Mouse (Mus musculus) heart, embryonic 14.5 days (tissue): ENCODE results near the gene 1700017D01Rik. TPM values are rescaled to one million over a fixed set of nuclear protein-coding genes. Genes with fewer than 3 reads are reported as not detected.
A peak's percentile ranks its signal among the peaks of the same experiment; 100 is the strongest.
"Not testable (repeated sequence)": the region's sequence is repeated elsewhere in the genome, so short reads cannot be mapped to it uniquely, and the experiment has no call there.

Source experiments
- ATAC-seq: fragments of 200-750 bp; cut with Nextera tagmentation; 2 replicates; pipeline ENCODE4 v1.8.0; 2017; ENCODE audit warnings: low read depth, moderate TSS enrichment; ENCODE audit not compliant: insufficient number of reproducible peaks, insufficient read depth, low FRiP score
- H3K27ac ChIP-seq, 2 experiments: fragments of 200-500 bp in 1 of 2; fragments of 300-500 bp in 1 of 2; sonication (generic) in 1 of 2; replicated peaks in 1 of 2; 2 replicates each; pipeline ENCODE4 v1.5.1; 2012 to 2014; ENCODE audit warnings: low read depth in 2 of 2, low read length in 2 of 2, control low read depth in 1 of 2, mild to moderate bottlenecking in 1 of 2, mixed read lengths in 1 of 2; ENCODE audit not compliant: control insufficient read depth in 1 of 2, insufficient read depth in 1 of 2
- H3K27me3 ChIP-seq: fragments of 300-500 bp; sonication (generic); 2 replicates; pipeline ENCODE4 v1.6.1; 2014; ENCODE audit warnings: mild to moderate bottlenecking, low read length, control low read depth; ENCODE audit not compliant: control insufficient read depth, insufficient read depth
- H3K36me3 ChIP-seq: fragments of 300-500 bp; sonication (generic); 2 replicates; pipeline ENCODE4 v1.6.1; 2014; ENCODE audit warnings: mild to moderate bottlenecking, control low read depth, low read length, mixed read lengths; ENCODE audit not compliant: control insufficient read depth, insufficient read depth
- H3K4me1 ChIP-seq, 2 experiments: fragments of 200-500 bp in 1 of 2; fragments of 300-500 bp in 1 of 2; sonication (generic) in 1 of 2; 2 replicates each; pipeline ENCODE4 v1.6.1; 2012 to 2014; ENCODE audit warnings: low read length in 2 of 2, control low read depth in 1 of 2, mixed read lengths in 1 of 2; ENCODE audit not compliant: control insufficient read depth in 2 of 2, insufficient read depth in 2 of 2
- H3K4me2 ChIP-seq: fragments of 300-500 bp; sonication (generic); 2 replicates; pipeline ENCODE4 v1.6.1; 2014; ENCODE audit warnings: mild to moderate bottlenecking, low read length
- H3K4me3 ChIP-seq, 2 experiments: fragments of 200-500 bp in 1 of 2; fragments of 300-500 bp in 1 of 2; sonication (generic) in 1 of 2; 2 replicates each; pipeline ENCODE4 v1.5.1; 2012 to 2014; ENCODE audit warnings: low read length in 2 of 2, mild to moderate bottlenecking in 2 of 2, control low read depth in 1 of 2, low read depth in 1 of 2, moderate library complexity in 1 of 2; ENCODE audit not compliant: control insufficient read depth in 1 of 2, insufficient read depth in 1 of 2
- H3K9ac ChIP-seq: fragments of 300-500 bp; sonication (generic); 2 replicates; pipeline ENCODE4 v1.6.1; 2014; ENCODE audit warnings: mild to moderate bottlenecking, low read length
- H3K9me3 ChIP-seq: fragments of 300-500 bp; sonication (generic); 2 replicates; pipeline ENCODE4 v1.6.1; 2016; ENCODE audit warnings: low read length, control low read depth; ENCODE audit not compliant: control insufficient read depth
- WGBS: fragments of 180-500 bp; shearing (Covaris S2); extraction: QIAGEN DNeasy Blood & Tissue Kit; methylation state at CpG from one replicate; pipeline ENCODE4 v1.1.7; 2014; 5-methylcytosine and 5-hydroxymethylcytosine counted together
- polyA plus RNA-seq: library from polyadenylated mRNA; unstranded; fragments of >200 nt; fragmentation: Nextera tagmentation; extraction: Ambion mirVana; gene quantifications from 2 replicates; pipeline ENCODE4 v1.2.1, GENCODE M21; 2014

1700017D01Rik gene
- polyA plus RNA-seq, 1 experiment from 2014 or later: not detected

- 82% methylated on average over 2 of the region's 2 CpGs for WGBS
Observed at GRCm38 (mm10) chr19:11119338-11119737, 11.3 kb downstream of the 1700017D01Rik start.

GRCm38 (mm10) chr19:11107746-11108145, 22.9 kb downstream of the 1700017D01Rik start:
- H3K4me1 ChIP-seq: no peaks in the 10 kb centered on the region
- WGBS: 77% methylated on average over 3 of the region's 3 CpGs
- H3K9ac ChIP-seq: no peak overlapping the region
- H3K9me3 ChIP-seq: no peaks in the 10 kb centered on the region
- no peaks in the 10 kb centered on the region for H3K36me3 ChIP-seq
- H3K27ac ChIP-seq: no peak overlapping the region
- no peak for ATAC-seq
- H3K4me3 ChIP-seq: no peak overlapping the region
- no peak overlapping the region for H3K4me2 ChIP-seq
- no peaks in the 10 kb centered on the region for H3K27me3 ChIP-seq

More at GRCm38 (mm10) chr19:11119338-11119737, 11.3 kb downstream of the 1700017D01Rik start:
- H3K4me1 ChIP-seq: no peaks in the 10 kb centered on the region
- H3K27ac ChIP-seq: no peak overlapping the region
- ATAC-seq: no peak
- no peaks in the 10 kb centered on the region for H3K9me3 ChIP-seq
- no peaks in the 10 kb centered on the region for H3K36me3 ChIP-seq
- no peak overlapping the region for H3K4me2 ChIP-seq
- no peak overlapping the region for H3K4me3 ChIP-seq
- no peaks in the 10 kb centered on the region for H3K27me3 ChIP-seq
- no peak overlapping the region for H3K9ac ChIP-seq

GRCm38 (mm10) chr19:11101880-11102279, 28.8 kb downstream of the 1700017D01Rik start:
- no peak for ATAC-seq
- H3K4me2 ChIP-seq: no peak overlapping the region
- H3K9me3 ChIP-seq: no peaks in the 10 kb centered on the region
- no peaks in the 10 kb centered on the region for H3K36me3 ChIP-seq
- H3K9ac ChIP-seq: no peak overlapping the region
- no peaks in the 10 kb centered on the region for H3K4me1 ChIP-seq
- no peaks in the 10 kb centered on the region for H3K27me3 ChIP-seq
- H3K27ac ChIP-seq: no peak overlapping the region
- WGBS: 67% methylated on average over 1 of the region's 1 CpGs
- no peak overlapping the region for H3K4me3 ChIP-seq

- no peaks in the 10 kb centered on the region for H3K36me3 ChIP-seq
- ATAC-seq: no peak
- H3K27ac ChIP-seq: no peak overlapping the region
- H3K27me3 ChIP-seq: peaks cover 3% of the 10 kb centered on the region; the same call in 1 of the 2 replicates
- no peak overlapping the region for H3K9ac ChIP-seq
- H3K4me3 ChIP-seq: no peak overlapping the region
- 74% methylated on average over 3 of the region's 3 CpGs for WGBS
- H3K9me3 ChIP-seq: no peaks in the 10 kb centered on the region
- no peaks in the 10 kb centered on the region for H3K4me1 ChIP-seq
- H3K4me2 ChIP-seq: no peak overlapping the region
Observed at GRCm38 (mm10) chr19:11098401-11098800, 32.3 kb downstream of the 1700017D01Rik start.

- 2% methylated on average over 50 of the region's 50 CpGs for WGBS
- H3K27ac ChIP-seq, H3K4me1 ChIP-seq, H3K36me3 ChIP-seq, H3K9ac ChIP-seq, ATAC-seq, H3K9me3 ChIP-seq: not testable (repeated sequence)
- Histone ChIP-seq H3K4me2 (peak overlapping the region; percentile 60), H3K4me3 (peak overlapping the region; percentile 32 to 38; a peak in 3 of 4 replicates), H3K27me3 (peaks cover 13% of the 10 kb centered on the region)
Observed at GRCm38 (mm10) chr19:11092131-11092530, 38.5 kb downstream of the 1700017D01Rik start.

DNA sequence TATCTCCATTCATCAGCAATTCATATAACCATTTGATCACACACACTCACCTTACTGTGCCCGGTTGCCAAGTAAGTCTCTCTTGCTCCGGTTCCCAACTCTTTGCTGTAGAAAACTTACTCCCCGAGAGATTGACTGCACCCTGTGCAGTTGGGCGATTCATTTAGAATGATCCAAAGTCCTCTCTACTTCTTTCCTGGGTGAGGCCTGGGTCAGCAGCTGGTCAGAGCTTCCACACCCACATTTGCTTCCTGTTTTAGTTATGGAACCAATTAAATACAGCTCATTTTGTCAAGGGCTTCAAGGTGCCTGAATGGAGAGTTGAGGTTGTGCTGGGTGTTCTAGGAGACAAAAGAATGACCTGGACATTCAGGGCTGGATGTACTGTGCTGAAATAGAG, 49.7 kb downstream of the 1700017D01Rik start, which contains the start of gene Ms4a8a:
Gene Ms4a8a, minus strand, starts transcription at position 169 of the 400 bp plus-strand sequence.
- Histone ChIP-seq H3K4me1 (no peaks in the 10 kb centered on the region), H3K36me3 (no peaks in the 10 kb centered on the region), H3K9me3 (no peaks in the 10 kb centered on the region), H3K4me3 (no peak within 1 kb of the TSS), H3K9ac (no peak within 1 kb of the TSS), H3K4me2 (no peak within 1 kb of the TSS), H3K27ac (no peak within 1 kb of the TSS), H3K27me3 (no peaks in the 10 kb centered on the region)
- WGBS: 68% methylated on average over 4 of the region's 4 CpGs
- ATAC-seq: no peak

GRCm38 (mm10) chr19:11070364-11070763, 60.3 kb downstream of the 1700017D01Rik start:
- no peaks in the 10 kb centered on the region for H3K4me1 ChIP-seq
- WGBS: 81% methylated on average over 3 of the region's 3 CpGs

DNA sequence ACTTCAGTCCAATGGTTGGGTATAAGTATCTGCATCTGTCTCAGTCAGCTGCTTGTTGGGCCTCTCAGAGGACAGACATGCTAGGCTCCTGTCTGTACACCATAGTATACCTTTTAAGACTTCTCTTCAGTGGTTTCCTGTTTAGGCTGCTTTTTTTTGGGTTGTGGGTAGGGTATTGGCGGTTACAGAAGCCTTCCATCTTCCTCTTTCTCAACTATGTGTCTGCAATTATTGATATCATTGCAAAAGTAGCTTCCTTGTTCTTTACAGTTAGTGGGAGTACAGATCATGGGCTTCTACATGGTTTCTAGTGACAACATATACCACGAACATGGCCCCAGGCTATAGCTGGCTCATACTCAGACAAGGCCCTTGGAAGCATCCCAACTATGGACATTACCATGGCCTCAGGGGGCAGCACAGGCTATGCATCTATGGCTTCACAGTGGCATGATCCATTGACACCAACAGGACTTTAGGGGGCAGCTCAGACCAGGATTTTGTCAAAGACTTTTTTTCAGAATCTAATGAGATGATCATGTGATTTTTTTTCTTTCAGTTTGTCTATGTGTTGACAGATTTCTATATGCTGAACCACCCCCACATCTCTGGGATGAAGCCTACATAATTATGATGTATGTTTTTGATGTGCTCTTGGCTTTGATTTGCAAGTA, 65.3 kb downstream of the 1700017D01Rik start:
- H3K4me2 ChIP-seq: no peak overlapping the region
- 72% methylated on average over 2 of the region's 2 CpGs for WGBS
- ATAC-seq: no peak
- no peak overlapping the region for H3K4me3 ChIP-seq
- H3K36me3 ChIP-seq: no peaks in the 10 kb centered on the region
- H3K9me3 ChIP-seq: no peaks in the 10 kb centered on the region
- H3K27me3 ChIP-seq: no peaks in the 10 kb centered on the region
- H3K27ac ChIP-seq: no peak overlapping the region
- H3K4me1 ChIP-seq: no peaks in the 10 kb centered on the region
- H3K9ac ChIP-seq: no peak overlapping the region

More at GRCm38 (mm10) chr19:11070364-11070763, 60.3 kb downstream of the 1700017D01Rik start:
- no peaks in the 10 kb centered on the region for H3K36me3 ChIP-seq
- no peaks in the 10 kb centered on the region for H3K9me3 ChIP-seq
- H3K4me2 ChIP-seq: no peak overlapping the region
- no peaks in the 10 kb centered on the region for H3K27me3 ChIP-seq
- no peak for ATAC-seq
- H3K9ac ChIP-seq: no peak overlapping the region
- no peak overlapping the region for H3K27ac ChIP-seq
- no peak overlapping the region for H3K4me3 ChIP-seq
